Mouse (Mus musculus) thymus, postnatal 14 days (tissue): ENCODE results near the gene Aqp1.

Experiments
- DNase-seq: peaks from one replicate; pipeline ENCODE4 v3.0.0; 2021

The Aqp1 gene

DNA sequence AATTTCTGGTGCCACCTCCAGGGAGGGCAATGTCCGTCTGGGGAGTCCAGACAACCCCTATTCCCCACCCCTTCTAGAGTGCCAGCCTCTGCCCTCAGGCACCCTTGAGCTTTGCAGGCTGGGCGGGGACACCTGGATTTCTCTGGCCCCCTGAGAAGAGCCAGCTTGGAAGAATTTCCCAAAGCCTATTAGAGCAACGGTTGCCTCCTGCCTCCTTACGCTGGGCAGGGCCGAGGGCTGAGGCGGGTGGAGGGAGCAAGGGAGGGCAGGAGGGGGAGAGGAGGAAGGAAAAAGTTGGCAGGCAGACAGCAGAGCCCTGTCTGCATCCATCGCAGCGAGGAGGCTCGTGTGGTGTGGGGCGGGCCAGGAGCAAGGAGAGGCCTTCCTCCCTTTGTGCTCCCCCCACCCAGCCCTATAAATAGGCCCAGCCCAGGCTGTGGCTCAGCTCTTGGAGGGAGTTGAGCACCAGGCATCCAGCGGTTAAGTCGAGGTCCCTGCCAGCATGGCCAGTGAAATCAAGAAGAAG, at the start of gene Aqp1:
Gene Aqp1, plus strand, starts transcription at position 444 of the 526 bp plus-strand sequence.
- no peak for DNase-seq

DNA sequence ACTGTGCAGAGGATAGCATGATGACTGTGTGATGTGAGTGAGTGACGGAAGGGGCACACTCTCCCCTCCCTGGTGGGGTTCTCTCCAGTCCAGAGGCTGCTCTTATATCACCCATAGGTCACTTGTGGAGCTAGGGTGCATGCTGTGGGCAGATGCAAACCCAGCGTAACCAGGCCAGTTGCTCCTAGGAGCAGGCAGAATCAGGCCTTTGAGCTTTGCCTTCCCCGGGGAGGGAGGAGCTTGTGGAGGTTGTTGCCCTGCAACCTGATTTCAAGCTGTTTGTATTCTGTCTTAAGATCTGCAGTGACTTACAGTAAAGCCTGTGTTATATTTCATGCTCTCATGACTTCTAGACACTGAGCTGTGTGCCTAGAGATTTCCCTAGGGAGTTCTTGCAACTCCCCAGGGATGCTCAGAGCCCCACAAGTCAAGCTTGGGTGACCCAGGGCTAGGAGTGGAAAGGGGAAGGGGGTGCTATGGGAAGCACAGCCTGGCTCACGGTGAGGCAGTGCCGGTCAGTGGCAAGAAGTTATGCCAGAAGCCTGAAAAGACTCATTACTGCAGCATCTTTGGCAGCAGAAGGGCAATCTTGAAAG, 48.1 kb upstream of the Aqp1 start:
- DNase-seq = no peak

- DNase-seq = no peak
These were observed 41.6 kb upstream of the Aqp1 start for GRCm38 (mm10) chr6:55294549-55295131.

GRCm38 (mm10) chr6:55295325-55295724, 40.9 kb upstream of the Aqp1 start:
- DNase-seq = no peak

- no peak for DNase-seq
These were observed 36.8 kb upstream of the Aqp1 start for GRCm38 (mm10) chr6:55299482-55299881.

DNA sequence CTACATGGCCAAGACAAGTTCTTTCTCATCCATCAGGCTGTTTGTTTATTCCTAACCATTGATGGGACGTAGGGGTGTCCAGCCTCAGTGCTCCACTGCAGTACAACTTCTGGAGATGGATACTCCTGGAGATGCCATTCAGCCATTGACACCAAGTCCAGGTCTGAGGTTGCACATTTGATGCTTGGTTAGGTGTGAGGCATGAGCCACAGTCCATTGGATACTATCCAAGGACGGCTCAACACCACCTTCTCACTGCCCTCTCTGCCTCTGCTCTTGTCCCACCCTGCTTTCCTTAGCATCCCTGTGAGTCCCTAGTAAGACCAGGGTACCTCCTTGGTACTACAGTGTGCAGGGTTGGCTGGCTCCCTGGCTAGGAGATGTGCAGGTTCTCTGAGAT, 36.3 kb upstream of the Aqp1 start:
- no peak for DNase-seq

DNA sequence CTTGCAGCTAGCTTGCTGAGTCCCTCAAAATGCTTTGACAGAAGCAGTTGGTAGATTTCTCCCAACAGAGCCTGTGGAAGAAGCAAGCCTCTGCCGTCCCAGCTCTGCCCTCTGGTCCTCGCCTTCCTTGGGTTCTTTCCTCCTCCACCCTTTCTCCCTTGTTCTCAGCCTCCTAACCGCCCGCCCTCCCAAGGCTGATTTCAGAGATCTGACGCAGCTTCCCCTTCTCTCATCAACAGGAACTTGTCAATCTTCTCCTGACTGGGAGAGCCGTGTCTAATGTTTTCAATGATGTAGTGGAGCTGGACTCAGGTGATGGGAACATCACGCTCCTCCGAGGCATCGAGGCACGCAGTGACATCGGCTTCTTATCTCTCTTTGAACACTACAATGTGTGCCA, 35.5 kb upstream of the Aqp1 start:
- no peak for DNase-seq

DNA sequence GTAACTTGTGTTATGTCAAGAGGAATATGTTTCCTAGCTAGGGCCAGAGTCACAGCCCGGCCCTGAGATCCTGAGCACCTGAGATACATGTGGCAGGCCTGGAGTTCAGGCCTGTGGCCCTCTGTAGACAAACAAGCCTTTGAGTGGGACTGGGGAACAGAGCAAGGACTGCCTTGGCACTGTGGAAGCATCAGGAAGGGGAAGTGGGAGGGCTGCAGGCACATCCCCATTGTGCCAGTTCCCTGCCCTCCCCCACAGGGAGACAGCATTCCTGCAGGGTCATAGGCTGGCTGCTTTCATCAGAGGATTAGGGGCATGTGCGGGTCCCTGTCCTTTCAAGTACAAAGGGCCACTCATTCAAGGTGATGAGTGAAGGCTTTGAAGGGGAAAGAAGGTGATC, 26.1 kb upstream of the Aqp1 start:
- DNase-seq = no peak

GRCm38 (mm10) chr6:55311962-55312361, 24.3 kb upstream of the Aqp1 start:
- no peak for DNase-seq

- DNase-seq = no peak
These were observed 22.3 kb upstream of the Aqp1 start for GRCm38 (mm10) chr6:55313893-55314292.

GRCm38 (mm10) chr6:55314628-55315027, 21.6 kb upstream of the Aqp1 start:
- no peak for DNase-seq

DNA sequence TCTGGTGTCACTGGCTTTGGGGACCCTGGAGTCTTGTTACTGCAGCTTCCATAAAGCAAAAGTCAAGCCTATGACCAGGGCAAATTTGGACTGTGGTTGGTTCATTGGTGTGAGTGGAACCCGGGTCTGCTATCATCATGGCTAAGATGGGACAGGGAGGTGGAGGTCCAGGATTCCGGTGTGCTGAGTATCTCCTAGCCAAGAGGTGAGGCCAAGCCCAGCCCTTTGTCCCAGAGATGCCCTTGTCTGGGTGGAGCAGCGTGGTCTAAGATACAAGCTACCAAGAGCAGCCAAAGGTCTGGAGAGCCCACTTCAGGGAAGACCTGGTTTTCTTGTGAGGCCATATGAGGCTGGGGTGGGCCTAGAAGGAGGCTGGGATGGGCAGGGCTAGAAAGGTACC, 17.6 kb upstream of the Aqp1 start:
- DNase-seq = no peak

DNA sequence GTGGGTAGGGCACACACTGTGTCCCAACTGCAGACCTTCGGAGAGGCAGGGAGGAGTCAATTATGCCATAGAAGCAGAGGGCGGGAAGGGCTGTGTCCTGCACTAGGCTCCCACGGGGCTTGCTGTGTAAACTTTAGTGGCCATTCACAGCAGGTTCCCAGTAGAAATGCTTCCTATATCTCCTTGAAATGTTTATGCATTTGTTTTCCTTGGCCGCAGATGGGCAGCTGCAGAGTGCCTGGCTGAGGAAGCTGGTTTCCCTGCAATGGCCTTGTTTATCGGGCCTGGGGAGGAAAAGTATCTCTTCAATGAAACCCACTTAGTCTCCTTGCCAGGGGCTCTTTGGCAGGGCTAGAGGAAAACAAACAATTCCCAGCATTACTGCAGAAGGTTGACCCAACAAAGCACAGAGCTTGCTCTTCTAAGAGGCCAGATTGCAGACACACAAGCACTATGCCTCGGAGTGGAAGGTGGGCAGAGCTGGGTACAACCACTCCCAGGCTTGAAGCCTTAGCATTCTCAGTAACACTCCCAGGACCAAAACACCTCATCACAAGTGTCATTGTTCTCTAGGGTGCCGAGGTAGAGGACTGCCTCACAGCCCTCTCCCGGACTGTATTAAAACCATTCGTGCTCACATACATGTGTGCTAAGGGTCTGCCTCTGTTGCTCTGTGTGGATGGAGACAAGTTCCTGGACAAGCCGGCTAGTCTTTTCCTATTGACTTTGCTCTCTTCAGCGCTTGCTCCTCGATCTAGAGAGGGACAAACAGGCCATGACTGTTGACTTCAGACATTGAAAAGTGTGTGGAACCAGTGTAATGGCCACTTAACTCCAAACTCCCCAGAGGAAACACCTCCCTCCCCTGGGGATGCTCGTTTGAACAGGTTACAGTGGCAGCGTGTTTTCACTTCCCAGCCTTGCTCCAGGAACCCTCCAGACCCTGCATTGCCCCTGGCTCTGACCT, 16.4 kb upstream of the Aqp1 start:
- DNase-seq = no peak

GRCm38 (mm10) chr6:55320894-55321293, 15.3 kb upstream of the Aqp1 start:
- DNase-seq = no peak

DNA sequence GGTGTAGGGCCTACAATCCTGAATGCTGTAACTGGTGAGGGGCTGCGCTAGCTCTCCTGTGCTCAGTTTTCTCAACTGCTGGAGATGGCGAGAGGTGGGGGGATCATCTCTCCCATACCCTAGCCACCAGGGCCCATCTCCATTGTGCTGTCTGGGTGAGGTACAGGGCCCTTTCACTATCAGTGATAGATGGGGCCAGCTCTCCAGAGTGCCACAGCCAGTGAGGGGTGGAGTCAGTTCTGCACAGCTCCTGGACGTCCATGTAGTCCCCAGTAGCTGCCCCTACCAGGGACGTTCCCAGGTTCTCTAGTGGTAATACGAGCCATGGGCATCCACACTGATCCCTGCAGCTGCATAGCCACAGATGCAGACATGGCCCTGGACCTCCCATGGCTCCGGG, 14.7 kb upstream of the Aqp1 start:
- DNase-seq = no peak

DNA sequence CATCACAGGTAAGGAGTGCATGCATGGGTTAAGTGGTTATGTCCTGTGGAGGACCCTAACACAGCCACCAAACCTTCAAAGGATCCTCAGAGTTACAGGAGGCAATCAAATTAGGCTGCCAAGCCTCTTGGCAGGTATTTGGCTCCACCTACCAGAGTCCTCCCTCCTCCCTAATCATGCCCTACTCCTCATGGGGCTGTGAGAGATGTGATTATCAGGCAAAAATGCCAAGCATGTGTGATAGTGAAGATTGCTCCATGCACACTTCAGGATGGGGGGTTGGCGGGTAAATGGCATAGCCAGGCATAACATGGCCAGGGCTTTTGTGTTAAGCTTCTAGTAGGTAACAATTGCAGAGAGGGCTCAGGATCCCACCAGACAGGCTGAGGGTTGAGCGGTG, 13.3 kb upstream of the Aqp1 start:
- DNase-seq = no peak

GRCm38 (mm10) chr6:55323908-55324634, 12.2 kb upstream of the Aqp1 start:
- no peak for DNase-seq

DNA sequence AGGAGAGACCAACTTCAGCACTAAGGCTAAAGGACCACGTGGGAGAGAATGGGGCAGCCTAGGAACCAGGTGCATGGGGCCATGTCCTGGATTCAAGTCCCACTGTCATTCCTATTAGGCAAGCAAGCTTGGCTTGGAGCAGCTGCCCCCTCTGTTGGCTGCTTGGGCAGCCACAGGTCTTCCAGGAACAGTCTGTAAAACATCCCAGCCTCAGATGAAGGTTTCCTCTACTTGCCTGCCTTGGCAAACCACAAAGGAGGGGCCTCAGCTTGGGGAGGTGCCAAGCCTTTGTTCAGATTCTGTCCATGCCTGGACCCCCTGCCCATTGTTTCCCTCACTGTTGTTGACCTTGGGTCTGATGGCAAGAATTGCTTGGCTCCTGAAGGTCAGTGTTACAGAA, 11.4 kb upstream of the Aqp1 start:
- no peak for DNase-seq

- DNase-seq = no peak
These were observed 9.9 kb upstream of the Aqp1 start for GRCm38 (mm10) chr6:55326299-55326698.

- DNase-seq = no peak
These were observed 8.9 kb upstream of the Aqp1 start for GRCm38 (mm10) chr6:55327326-55327725.

- no peak for DNase-seq
These were observed 8.1 kb upstream of the Aqp1 start for GRCm38 (mm10) chr6:55328179-55328578.

DNA sequence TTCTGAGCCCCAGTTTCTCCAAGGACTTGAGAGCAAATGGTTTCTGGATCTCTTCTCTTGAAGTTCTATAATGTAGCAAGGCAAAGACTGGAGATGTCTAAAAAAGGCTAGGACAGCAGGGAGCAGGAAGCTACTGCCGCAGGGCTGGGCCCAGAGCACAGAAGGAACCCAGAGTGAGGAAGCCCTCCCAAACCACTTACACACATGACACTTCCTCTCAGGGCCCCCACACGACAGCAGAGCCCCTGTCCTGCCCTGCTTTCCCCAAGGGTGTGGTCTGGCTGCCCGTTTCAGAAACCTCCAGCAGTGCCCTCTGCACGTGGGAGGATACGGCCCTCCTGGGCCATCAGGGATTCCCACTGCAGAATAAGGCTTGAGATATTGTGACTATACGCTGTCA, 4.9 kb upstream of the Aqp1 start:
- DNase-seq = peak; percentile 14
